Mouse (Mus musculus) midbrain, postnatal 0 days (tissue): Measurements from ENCODE around the gene Gm19426. TPM values are rescaled to one million over a fixed set of nuclear protein-coding genes. Genes with fewer than 3 reads are reported as not detected.
A peak's percentile ranks its signal among the peaks of the same experiment; 100 is the strongest.
"Not testable (repeated sequence)": the region's sequence is repeated elsewhere in the genome, so short reads cannot be mapped to it uniquely, and the experiment has no call there.

ENCODE experiments used
- ATAC-seq: fragments of 200-750 bp; cut with Nextera tagmentation; 2 replicates; pipeline ENCODE4 v1.8.0; 2017; ENCODE audit warnings: moderate number of reproducible peaks, mild to moderate bottlenecking, moderate TSS enrichment, moderate library complexity; ENCODE audit not compliant: low FRiP score
- DNase-seq: peaks from one replicate; pipeline ENCODE4 v3.0.0-alpha.2; 2015; ENCODE audit warnings: low spot score
- H3K27ac ChIP-seq: fragments of 300-500 bp; sonication (generic); 2 replicates; pipeline ENCODE4 v1.5.1; 2014; ENCODE audit warnings: low read depth, mild to moderate bottlenecking, low read length, mixed read lengths
- H3K27me3 ChIP-seq: fragments of 300-500 bp; sonication (generic); 2 replicates; pipeline ENCODE4 v1.6.1; 2014; ENCODE audit warnings: low read length, control low read depth, mixed read lengths; ENCODE audit not compliant: insufficient read depth
- H3K36me3 ChIP-seq: fragments of 300-500 bp; sonication (generic); 2 replicates; pipeline ENCODE4 v1.6.1; 2014; ENCODE audit warnings: low read length, control low read depth, mixed read lengths; ENCODE audit not compliant: insufficient read depth
- H3K4me1 ChIP-seq: fragments of 300-500 bp; sonication (generic); 2 replicates; pipeline ENCODE4 v1.6.1; 2014; ENCODE audit warnings: mild to moderate bottlenecking, control low read depth, antibody characterized with exemption, low read length, mixed read lengths; ENCODE audit not compliant: insufficient read depth
- H3K4me2 ChIP-seq: fragments of 300-500 bp; sonication (generic); 2 replicates; pipeline ENCODE4 v1.6.1; 2014; ENCODE audit warnings: low read depth, mild to moderate bottlenecking, low read length, mixed read lengths; ENCODE audit not compliant: poor library complexity, severe bottlenecking
- H3K4me3 ChIP-seq: fragments of 300-500 bp; sonication (generic); 2 replicates; pipeline ENCODE4 v1.5.1; 2014; ENCODE audit warnings: low read depth, mild to moderate bottlenecking, low read length, moderate library complexity
- H3K9ac ChIP-seq: fragments of 300-500 bp; sonication (generic); replicated peaks from 2 replicates; pipeline ENCODE4 v1.6.1; 2014; ENCODE audit warnings: mild to moderate bottlenecking, low read length, moderate library complexity, mixed read lengths; ENCODE audit not compliant: poor library complexity, severe bottlenecking
- H3K9me3 ChIP-seq: fragments of 300-500 bp; sonication (generic); 2 replicates; pipeline ENCODE4 v1.6.1; 2016; ENCODE audit warnings: low read length, control low read depth
- CTCF ChIP-seq: IDR thresholded peaks from 2 replicates; pipeline ENCODE4 v1.5.1; 2016; ENCODE audit warnings: antibody characterized with exemption, mild to moderate bottlenecking
- WGBS: fragments of 180-500 bp; shearing (Covaris S2); extraction: QIAGEN DNeasy Blood & Tissue Kit; methylation state at CpG from one replicate; pipeline ENCODE4 v1.1.7; 2014; 5-methylcytosine and 5-hydroxymethylcytosine counted together
- polyA plus RNA-seq: library from polyadenylated mRNA; unstranded; fragments of >200 nt; fragmentation: Nextera tagmentation; extraction: Ambion mirVana; gene quantifications from 2 replicates; pipeline ENCODE4 v1.2.1, GENCODE M21; 2015
- total RNA-seq: library from RNA; depleted of rRNA; stranded (reverse); fragments of >200 nt; gene quantifications from 2 replicates; pipeline ENCODE4 v1.2.3, GENCODE M21; 2014

The Gm19426 gene
- total and polyA plus RNA-seq, 2 experiments from 2014 or later, result 0.88 to 2.1 TPM

DNA sequence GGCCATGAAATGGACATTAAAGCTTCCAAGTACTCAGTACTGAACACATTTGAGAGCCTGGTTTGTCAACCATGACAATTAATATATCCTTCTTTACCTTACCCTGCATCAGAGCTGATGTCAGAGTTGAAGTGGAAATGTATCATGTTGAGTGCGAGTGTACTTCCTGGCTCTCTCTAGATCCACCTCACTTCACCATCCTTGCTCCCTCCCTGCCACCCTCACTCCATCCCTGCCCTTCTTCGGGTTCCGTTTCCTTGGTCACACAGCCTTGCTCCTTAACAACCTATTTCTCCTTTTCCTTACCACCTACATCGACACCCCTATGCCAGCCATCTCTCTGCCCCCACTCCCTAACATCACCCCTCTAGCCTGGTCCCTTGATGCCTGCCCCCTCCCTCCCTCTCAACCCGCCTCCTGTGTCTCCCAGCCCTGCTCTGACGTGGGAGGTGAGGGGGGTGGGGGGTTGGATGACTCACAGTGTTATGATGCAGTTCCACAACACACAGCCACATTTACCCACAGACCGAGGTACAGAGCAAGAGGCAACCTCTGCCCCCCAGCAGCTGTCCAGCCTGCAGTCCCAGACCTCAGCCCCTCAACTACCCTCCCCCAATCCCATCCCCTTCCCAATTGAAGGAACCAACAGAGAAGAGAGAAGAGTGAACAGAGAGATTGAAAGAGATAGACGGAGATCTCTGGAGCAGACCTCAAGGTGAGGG lies 9.7 kb downstream of the Gm19426 start, which contains the start of gene Ypel4:
Gene Ypel4, plus strand, starts transcription at position 480 of the 722 bp plus-strand sequence.
- DNase-seq, result peak; percentile 81
- ATAC-seq, result peak; percentile 86
- Histone ChIP-seq H3K27me3 (no peaks in the 10 kb centered on the region), H3K4me2 (peak within 1 kb of the TSS; percentile 78), H3K9me3 (no peaks in the 10 kb centered on the region), H3K9ac (peak within 1 kb of the TSS; percentile 82), H3K4me3 (peak within 1 kb of the TSS; percentile 63), H3K27ac (peak within 1 kb of the TSS; percentile 79), H3K4me1 (peaks cover 21% of the 10 kb centered on the region), H3K36me3 (no peaks in the 10 kb centered on the region)
- no peak for TF ChIP-seq CTCF
- WGBS, result 1% methylated on average over 8 of the region's 8 CpGs

DNA sequence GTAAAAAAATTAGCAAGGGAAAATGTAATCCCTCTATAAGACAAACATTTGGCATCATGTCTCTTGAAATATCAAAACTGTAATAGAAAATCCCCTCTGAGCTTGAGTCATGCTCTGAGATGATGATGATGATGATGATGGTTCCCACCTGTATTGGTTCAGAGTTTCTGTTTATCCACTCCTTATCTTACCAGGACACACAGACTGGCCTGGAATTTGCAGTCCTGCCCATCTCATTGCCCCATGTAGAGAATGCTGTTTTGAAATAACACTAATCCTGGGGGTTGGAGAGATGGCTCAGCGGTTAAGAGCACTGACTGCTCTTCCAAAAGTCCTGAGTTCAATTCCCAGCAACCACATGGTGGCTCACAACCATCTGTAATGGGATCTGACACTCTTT lies 11.1 kb downstream of the Gm19426 start:
- no peak overlapping the region for H3K4me2 ChIP-seq
- no peak overlapping the region for H3K27ac ChIP-seq
- H3K9me3 ChIP-seq, result no peaks in the 10 kb centered on the region
- no peaks in the 10 kb centered on the region for H3K27me3 ChIP-seq
- H3K4me3 ChIP-seq, result no peak overlapping the region
- WGBS, result 60% methylated on average over 1 of the region's 1 CpGs
- no peak for DNase-seq
- no peak overlapping the region for H3K9ac ChIP-seq
- no peaks in the 10 kb centered on the region for H3K36me3 ChIP-seq
- no peak for ATAC-seq
- TF ChIP-seq CTCF, result no peak
- H3K4me1 ChIP-seq, result peaks cover 13% of the 10 kb centered on the region

DNA sequence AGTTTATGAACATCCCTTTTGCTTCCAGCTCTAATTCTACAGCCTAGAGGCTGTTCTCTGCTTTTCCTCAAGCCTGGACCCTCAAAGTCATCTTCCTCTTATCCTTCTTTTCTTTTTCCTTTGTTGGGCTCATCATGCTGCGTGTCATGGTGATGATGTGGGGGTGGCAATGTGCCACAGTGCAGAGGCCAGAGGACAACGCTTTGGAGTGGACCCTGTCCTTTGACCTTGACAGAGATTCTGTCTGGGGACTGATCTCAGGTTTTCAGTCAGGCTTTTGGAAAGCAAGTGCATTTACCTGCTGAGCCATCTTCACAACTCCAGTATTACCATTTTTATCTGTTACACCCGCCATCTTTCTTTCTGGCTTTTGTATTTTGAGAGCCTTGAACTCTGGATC lies 12.2 kb downstream of the Gm19426 start:
- Histone ChIP-seq H3K4me3 (no peak overlapping the region), H3K4me1 (peaks cover 6% of the 10 kb centered on the region), H3K36me3 (no peaks in the 10 kb centered on the region), H3K9ac (no peak overlapping the region), H3K27me3 (no peaks in the 10 kb centered on the region), H3K4me2 (no peak overlapping the region), H3K27ac (no peak overlapping the region), H3K9me3 (no peaks in the 10 kb centered on the region)
- ATAC-seq (no peak), DNase-seq (no peak)
- WGBS, result 83% methylated on average over 3 of the region's 3 CpGs
- TF ChIP-seq CTCF, result no peak

DNA sequence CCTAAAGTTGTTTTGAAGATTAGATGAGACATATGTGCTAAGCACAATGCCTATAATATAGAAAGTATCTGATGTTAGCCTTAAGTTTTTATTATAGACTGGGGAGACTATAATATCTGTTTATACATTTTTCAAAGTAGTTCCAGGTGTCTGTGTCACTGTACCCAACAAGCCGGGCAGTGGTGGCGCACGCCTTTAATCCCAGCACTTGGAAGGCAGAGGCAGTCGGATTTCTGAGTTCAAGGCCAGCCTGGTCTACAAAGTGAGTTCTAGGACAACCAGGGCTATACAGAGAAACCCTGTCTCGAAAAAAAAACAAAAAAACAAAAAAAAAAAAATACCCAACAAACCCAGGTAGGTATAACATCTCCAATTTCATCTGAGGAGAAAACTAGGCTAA lies 15.3 kb downstream of the Gm19426 start:
- 84% methylated on average over 5 of the region's 5 CpGs for WGBS
- ATAC-seq, H3K27ac ChIP-seq, DNase-seq, H3K4me2 ChIP-seq, H3K9me3 ChIP-seq, H3K4me1 ChIP-seq, H3K36me3 ChIP-seq, H3K4me3 ChIP-seq, H3K9ac ChIP-seq, H3K27me3 ChIP-seq: not testable (repeated sequence)

DNA sequence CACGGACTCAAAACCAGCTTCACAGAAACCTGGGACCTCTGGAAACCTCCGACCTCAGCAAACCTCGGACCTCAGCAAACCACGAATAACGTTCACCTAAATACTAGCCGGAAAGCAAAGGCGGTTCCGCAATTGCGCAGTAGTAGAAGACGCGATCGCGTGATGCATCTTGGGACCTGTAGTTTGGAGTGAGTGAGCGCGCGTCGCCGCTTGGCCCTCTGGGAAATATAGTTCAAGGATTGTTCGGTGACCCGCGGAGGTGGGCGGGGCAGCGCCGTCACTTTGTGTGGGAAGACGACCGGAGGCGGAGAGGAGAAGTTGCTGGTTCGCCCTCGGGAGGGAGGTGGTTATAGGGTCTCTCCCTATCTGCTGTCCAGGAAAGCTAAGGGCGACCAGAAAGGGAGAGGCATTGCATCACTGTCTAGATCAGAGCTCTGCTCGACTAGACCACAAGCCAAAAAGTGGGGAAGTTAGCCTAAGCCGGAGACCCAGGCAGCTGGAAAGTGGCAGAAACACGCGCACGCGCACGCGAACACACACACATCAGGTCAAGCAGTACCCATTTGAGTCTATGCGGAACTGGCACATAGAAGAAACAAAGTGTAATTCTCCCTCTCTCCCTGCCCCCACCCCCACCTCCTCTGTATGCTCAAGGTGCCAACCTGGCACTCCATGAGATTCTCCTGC lies 16.1 kb downstream of the Gm19426 start, which contains the start of gene Clp1:
Gene Clp1, minus strand, starts transcription at position 179 of the 687 bp plus-strand sequence.
- peak; percentile 21; the same call in 1 of the 2 replicates for TF ChIP-seq CTCF
- Histone ChIP-seq H3K9me3 (no peaks in the 10 kb centered on the region), H3K9ac (peak within 1 kb of the TSS; percentile 48), H3K4me2 (peak within 1 kb of the TSS; percentile 67), H3K36me3 (peaks cover 8% of the 10 kb centered on the region; the same call in 1 of the 2 replicates), H3K4me3 (peak within 1 kb of the TSS; percentile 50), H3K27ac (peak within 1 kb of the TSS; percentile 62), H3K4me1 (0 out of 2 replicates have a peak, but pooled peaks cover 7% of the 10 kb centered on the region), H3K27me3 (no peaks in the 10 kb centered on the region)
- WGBS, result under 1% methylated on average over 39 of the region's 39 CpGs
- DNase-seq, result peak; percentile 98
- ATAC-seq, result peak; percentile 97

DNA sequence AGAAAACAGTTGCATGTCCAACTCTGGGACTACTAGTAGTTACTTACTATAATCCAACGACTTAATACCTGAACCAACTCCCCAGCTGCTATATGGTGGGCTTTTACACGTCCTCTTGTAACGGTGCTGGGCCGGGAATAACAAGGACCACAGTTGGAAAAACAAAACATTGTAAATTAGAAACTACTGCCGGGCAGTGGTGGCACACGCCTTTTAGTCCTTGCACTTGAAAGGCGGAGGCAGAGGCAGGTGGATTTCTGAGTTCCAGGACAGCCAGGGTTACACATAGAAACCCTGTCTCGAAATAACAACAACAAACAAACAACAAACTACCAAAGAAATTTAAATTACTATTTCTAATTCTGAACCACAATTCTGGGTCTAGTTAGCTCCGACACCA lies 16.7 kb downstream of the Gm19426 start:
- Histone ChIP-seq H3K9ac (peak overlapping the region; percentile 48), H3K4me2 (peak overlapping the region; percentile 67), H3K27ac (no peak overlapping the region), H3K9me3 (no peaks in the 10 kb centered on the region), H3K27me3 (no peaks in the 10 kb centered on the region), H3K36me3 (peaks cover 8% of the 10 kb centered on the region; the same call in 1 of the 2 replicates), H3K4me1 (0 out of 2 replicates have a peak, but pooled peaks cover 7% of the 10 kb centered on the region), H3K4me3 (peak overlapping the region; percentile 50)
- no peak for DNase-seq
- 5% methylated on average over 9 of the region's 9 CpGs for WGBS
- TF ChIP-seq CTCF, result no peak
- 0 out of 2 replicates have a peak, but pooled peaks have one; percentile 8 for ATAC-seq
